Mouse (Mus musculus) heart, adult 2 months (tissue): ENCODE measurements around the gene Ccl1.

Experiments used
- CTCF ChIP-seq: fragments of 200-600 bp; IDR thresholded peaks from 2 replicates; pipeline ENCODE4 v1.8.1; 2022; ENCODE audit warnings: antibody characterized with exemption, mild to moderate bottlenecking, moderate library complexity
- EP300 ChIP-seq: fragments of 200-500 bp; IDR thresholded peaks from 2 replicates; pipeline ENCODE4 v1.6.1; 2011; ENCODE audit warnings: low read depth, low read length, control low read depth; ENCODE audit not compliant: insufficient read depth
- POLR2A ChIP-seq: fragments of 200-500 bp; IDR thresholded peaks from 2 replicates; pipeline ENCODE4 v1.6.1; 2011; ENCODE audit warnings: mild to moderate bottlenecking, low read depth, low read length, control low read depth; ENCODE audit not compliant: insufficient read depth

- TF ChIP-seq POLR2A (no peak), CTCF (no peak), EP300 (no peak)
Measured at GRCm38 (mm10) chr11:82259131-82259530, 46.4 kb downstream of the Ccl1 start.
